ENCODE assay signal across 8 mouse cellular contexts in genomic region chr4:134946024-134946744, GRCm38 (mm10). TPM values are rescaled to one million over a fixed set of nuclear protein-coding genes. Genes with fewer than 3 reads are reported as not detected.
DNase-seq lines count a peak whose midpoint lies in the region; ATAC-seq and TF ChIP-seq lines count a peak whose summit lies in the region.

No protein-coding gene starts in this region.

- peak overlapping the region; percentile 47 for H3K4me2 ChIP-seq in embryonic facial prominence, embryonic 15.5 days (replicated peaks)

- H3K4me3 ChIP-seq in embryonic facial prominence, embryonic 15.5 days (replicated peaks), result peak overlapping the region; percentile 18; the same call in 1 of the 2 replicates
- peak overlapping the region; percentile 46 for H3K4me3 ChIP-seq in heart, embryonic 10.5 days
- H3K4me3 ChIP-seq in liver, adult 2 months (ENCODE audit: insufficient read depth, low read depth, low read length), result peak overlapping the region; percentile 33; the same call in 1 of the 2 replicates

- ATAC-seq in embryonic facial prominence, embryonic 15.5 days (ENCODE audit: insufficient number of reproducible peaks, low FRiP score, low TSS enrichment, low read depth), result no peak
- peak; percentile 70; the same call in 1 of the 2 replicates for ATAC-seq in monocyte, adult 5-6 weeks (replicated peaks; ENCODE audit: insufficient number of reproducible peaks, low FRiP score, low TSS enrichment, poor library complexity, severe bottlenecking)

- H3K27me3 ChIP-seq in embryonic facial prominence, embryonic 15.5 days, result peaks cover 8% of the 10 kb centered on the region; the same call in 1 of the 2 replicates
- peaks cover 42% of the 10 kb centered on the region for H3K27me3 ChIP-seq in heart, embryonic 10.5 days (ENCODE audit: insufficient read depth, poor library complexity, severe bottlenecking)
- no peaks in the 10 kb centered on the region for H3K27me3 ChIP-seq in liver, adult 2 months (ENCODE audit: control insufficient read depth, insufficient read depth, low read length)

- H3K36me3 ChIP-seq in embryonic facial prominence, embryonic 15.5 days, result no peaks in the 10 kb centered on the region
- H3K36me3 ChIP-seq in heart, embryonic 10.5 days, result no peaks in the 10 kb centered on the region
- H3K36me3 ChIP-seq in liver, adult 2 months (ENCODE audit: control insufficient read depth, insufficient read depth, low read length), result no peaks in the 10 kb centered on the region

- H3K4me1 ChIP-seq in embryonic facial prominence, embryonic 15.5 days, result peaks cover 34% of the 10 kb centered on the region
- peaks cover 12% of the 10 kb centered on the region for H3K4me1 ChIP-seq in heart, embryonic 10.5 days
- H3K4me1 ChIP-seq in liver, adult 2 months (ENCODE audit: control insufficient read depth, insufficient read depth, low read length), result no peaks in the 10 kb centered on the region; the same call in 1 of the 2 replicates

- no peak overlapping the region for H3K9ac ChIP-seq in embryonic facial prominence, embryonic 15.5 days
- no peak overlapping the region for H3K9ac ChIP-seq in liver, adult 2 months (ENCODE audit: low read depth, low read length)

- peak; percentile 77 for TF ChIP-seq CTCF in liver, adult 2 months (IDR thresholded peaks at IDR 0.05; ENCODE audit: low read depth, low read length)

- no peak overlapping the region for H3K27ac ChIP-seq in embryonic facial prominence, embryonic 15.5 days (replicated peaks)
- peak overlapping the region; percentile 57; the same call in 1 of the 2 replicates for H3K27ac ChIP-seq in heart, embryonic 10.5 days
- no peak overlapping the region for H3K27ac ChIP-seq in liver, adult 2 months (replicated peaks; ENCODE audit: insufficient read depth, low read depth, low read length)

- no peaks in the 10 kb centered on the region for H3K79me2 ChIP-seq in liver, adult 2 months (ENCODE audit: control insufficient read depth, insufficient read depth, low read length)

- no peaks in the 10 kb centered on the region for H3K9me3 ChIP-seq in embryonic facial prominence, embryonic 15.5 days (replicated peaks)
- H3K9me3 ChIP-seq in heart, embryonic 10.5 days, result no peaks in the 10 kb centered on the region

- peak; percentile 84 for DNase-seq in 416B (ENCODE audit: low read depth)
- peak; percentile 65 to 76 for DNase-seq in adrenal gland, postnatal 36 days
- DNase-seq in heart, embryonic 10.5 days (ENCODE audit: low spot score), result peak; percentile 86
- DNase-seq in kidney, adult 9 months, result peak; percentile 78
- DNase-seq in liver, adult 2 months (ENCODE audit: extremely low read depth, low read depth, low spot score), result peak; percentile 34
- DNase-seq in spleen, postnatal 36 days (ENCODE audit: low spot score in 2 of 2), result peak; percentile 42 to 51

- TF ChIP-seq POLR2A in liver, adult 2 months (IDR thresholded peaks at IDR 0.05; ENCODE audit: extremely low read depth, insufficient read depth, low read length), result no peak

- 13% methylated on average over 17 of the region's 17 CpGs for WGBS in embryonic facial prominence, embryonic 15.5 days
- WGBS in heart, embryonic 10.5 days, result 11% methylated on average over 17 of the region's 17 CpGs
- WGBS in liver, adult 2 months, result 14% methylated on average over 17 of the region's 17 CpGs

RNA-seq across cellular contexts. Expression of gene Syf2, which starts 15.5 kb away (rescaled TPM):
- 100 to 1,000 TPM in 1 of 2 experiments, 10 to 100 TPM in 1; 84.2 to 102 TPM for total RNA-seq in adrenal gland, postnatal 36 days (2021)
- 77.8 and 83.6 TPM in 2 replicates for polyA plus RNA-seq in embryonic facial prominence, embryonic 15.5 days (2015; fragmentation: Nextera tagmentation; extraction: Ambion mirVana)
- 52.3 and 63.0 TPM in 2 replicates for polyA plus RNA-seq in heart, embryonic 10.5 days (2016; fragmentation: Nextera tagmentation; extraction: Ambion mirVana)
- 34.4 and 48.0 TPM in 2 replicates for total RNA-seq in liver, adult 2 months (2014; rRNA removed)
- polyA plus RNA-seq in liver, adult 2 months (2012; rRNA removed), result 11.8 and 12.2 TPM in 2 replicates
- total RNA-seq in monocyte, adult 5-6 weeks (2017), result 551 to 822 TPM (median 699 TPM) in 3 replicates

RNA-seq across cellular contexts. Expression of gene Rsrp1, which starts 22.8 kb away (rescaled TPM):
- 100 to 1,000 TPM; 378 to 436 TPM for total RNA-seq in adrenal gland, postnatal 36 days (2021)
- 505 and 540 TPM in 2 replicates for polyA plus RNA-seq in embryonic facial prominence, embryonic 15.5 days (2015; fragmentation: Nextera tagmentation; extraction: Ambion mirVana)
- 329 and 376 TPM in 2 replicates for polyA plus RNA-seq in heart, embryonic 10.5 days (2016; fragmentation: Nextera tagmentation; extraction: Ambion mirVana)
- 200 and 206 TPM in 2 replicates for total RNA-seq in liver, adult 2 months (2014; rRNA removed)
- polyA plus RNA-seq in liver, adult 2 months (2012; rRNA removed), result 345 and 403 TPM in 2 replicates
- 359 to 640 TPM (median 511 TPM) in 3 replicates for total RNA-seq in monocyte, adult 5-6 weeks (2017)

RNA-seq across cellular contexts. Expression of gene Tmem50a, which starts 31.4 kb away (rescaled TPM):
- 100 to 1,000 TPM; 229 to 405 TPM for total RNA-seq in adrenal gland, postnatal 36 days (2021)
- 190 and 193 TPM in 2 replicates for polyA plus RNA-seq in embryonic facial prominence, embryonic 15.5 days (2015; fragmentation: Nextera tagmentation; extraction: Ambion mirVana)
- 129 and 131 TPM in 2 replicates for polyA plus RNA-seq in heart, embryonic 10.5 days (2016; fragmentation: Nextera tagmentation; extraction: Ambion mirVana)
- 109 and 115 TPM in 2 replicates for total RNA-seq in liver, adult 2 months (2014; rRNA removed)
- 90.6 and 92.7 TPM in 2 replicates for polyA plus RNA-seq in liver, adult 2 months (2012; rRNA removed)
- 424 to 614 TPM (median 508 TPM) in 3 replicates for total RNA-seq in monocyte, adult 5-6 weeks (2017)

Comparison
In these comparisons a context has a peak if more than half of its experiments do, and no peak if none do; other contexts are left out.
1. DNase-seq: peak in every context shown above with its lines; median percentile 86 in heart, embryonic 10.5 days; 84 in 416B; 78 in kidney, adult 9 months; 70 in adrenal gland, postnatal 36 days; 46 in spleen, postnatal 36 days; 34 in liver, adult 2 months.